ENCODE assay signal across 8 mouse cellular contexts in genomic region chr2:173000285-173000652, GRCm38 (mm10). TPM values are rescaled to one million over a fixed set of nuclear protein-coding genes. Genes with fewer than 3 reads are reported as not detected.
DNase-seq lines count a peak whose midpoint lies in the region; ATAC-seq and TF ChIP-seq lines count a peak whose summit lies in the region.

No protein-coding gene starts in this region.

- peak; percentile 63 for DNase-seq in embryo, embryonic 10 days (ENCODE audit: low spot score)
- DNase-seq in embryo, embryonic 9.5 days (ENCODE audit: extremely low spot score): no peak
- DNase-seq in 3134 (ENCODE audit: extremely low read depth, insufficient read length, low spot score): peak; percentile 88
- DNase-seq in limb, embryonic 14.5 days (ENCODE audit: low spot score): peak; percentile 34
- no peak for DNase-seq in layer of hippocampus, adult 8-10 months (ENCODE audit: low spot score in 2 of 2)

- ATAC-seq in heart, embryonic 16.5 days (replicated peaks; ENCODE audit: extremely low read depth, insufficient read depth, low FRiP score): peak; percentile 89
- peak; percentile 82 for ATAC-seq in limb, embryonic 14.5 days (ENCODE audit: low FRiP score, low read depth)
- peak; percentile 84 for ATAC-seq in midbrain, embryonic 15.5 days (replicated peaks)

- H3K4me1 ChIP-seq in brown adipose tissue, adult 24 weeks (ENCODE audit: control insufficient read depth, insufficient read depth, insufficient read length, low read length): peaks cover 3% of the 10 kb centered on the region; the same call in 1 of the 2 replicates
- H3K4me1 ChIP-seq in heart, embryonic 16.5 days (ENCODE audit: control insufficient read depth, insufficient read depth, low read length): peaks cover 12% of the 10 kb centered on the region
- H3K4me1 ChIP-seq in limb, embryonic 14.5 days (ENCODE audit: control insufficient read depth, insufficient read depth, low read length): peaks cover 13% of the 10 kb centered on the region
- peaks cover 17% of the 10 kb centered on the region for H3K4me1 ChIP-seq in midbrain, embryonic 15.5 days

- no peaks in the 10 kb centered on the region for H3K9me3 ChIP-seq in heart, embryonic 16.5 days (replicated peaks; ENCODE audit: control insufficient read depth, low read length)
- H3K9me3 ChIP-seq in limb, embryonic 14.5 days (ENCODE audit: control insufficient read depth, low read length): no peaks in the 10 kb centered on the region
- H3K9me3 ChIP-seq in midbrain, embryonic 15.5 days: no peaks in the 10 kb centered on the region

- TF ChIP-seq POLR2A in limb, embryonic 14.5 days (IDR thresholded peaks at IDR 0.05; ENCODE audit: borderline replicate concordance, extremely low read depth, insufficient read depth, insufficient read length): no peak

- whole genome bisulfite sequencing in heart, embryonic 16.5 days: 0% methylated on average over 33 of the region's 42 CpGs
- WGBS in limb, embryonic 14.5 days: under 1% methylated on average over 35 of the region's 42 CpGs
- WGBS in midbrain, embryonic 15.5 days: under 1% methylated on average over 42 of the region's 42 CpGs

- peak overlapping the region; percentile 24; the same call in 1 of the 2 replicates for H3K27ac ChIP-seq in brown adipose tissue, adult 24 weeks (replicated peaks; ENCODE audit: low read depth, low read length)
- peak overlapping the region; percentile 85 for H3K27ac ChIP-seq in heart, embryonic 16.5 days (ENCODE audit: low read length)
- peak overlapping the region; percentile 88 for H3K27ac ChIP-seq in limb, embryonic 14.5 days (replicated peaks; ENCODE audit: low read depth, low read length)
- peak overlapping the region; percentile 86 for H3K27ac ChIP-seq in midbrain, embryonic 15.5 days

- peak overlapping the region; percentile 73 for H3K4me3 ChIP-seq in brown adipose tissue, adult 24 weeks (ENCODE audit: insufficient read depth, low read depth, low read length)
- H3K4me3 ChIP-seq in heart, embryonic 16.5 days (ENCODE audit: low read length): peak overlapping the region; percentile 96
- peak overlapping the region; percentile 88 for H3K4me3 ChIP-seq in limb, embryonic 14.5 days (replicated peaks; ENCODE audit: low read length)
- peak overlapping the region; percentile 91 for H3K4me3 ChIP-seq in midbrain, embryonic 15.5 days

- H3K27me3 ChIP-seq in heart, embryonic 16.5 days (ENCODE audit: control insufficient read depth, insufficient read depth, low read length): no peaks in the 10 kb centered on the region
- H3K27me3 ChIP-seq in limb, embryonic 14.5 days (ENCODE audit: control insufficient read depth, insufficient read depth, low read length): no peaks in the 10 kb centered on the region
- H3K27me3 ChIP-seq in midbrain, embryonic 15.5 days (replicated peaks): 0 out of 2 replicates have a peak, but pooled peaks cover 7% of the 10 kb centered on the region

- H3K4me2 ChIP-seq in heart, embryonic 16.5 days (ENCODE audit: low read depth, low read length): peak overlapping the region; percentile 88
- peak overlapping the region; percentile 87 for H3K4me2 ChIP-seq in limb, embryonic 14.5 days (replicated peaks; ENCODE audit: low read depth, low read length, severe bottlenecking)
- H3K4me2 ChIP-seq in midbrain, embryonic 15.5 days: peak overlapping the region; percentile 76

- peak overlapping the region; percentile 93 for H3K9ac ChIP-seq in heart, embryonic 16.5 days (ENCODE audit: low read length)
- peak overlapping the region; percentile 96 for H3K9ac ChIP-seq in limb, embryonic 14.5 days (ENCODE audit: low read depth, low read length, severe bottlenecking)
- peak overlapping the region; percentile 86 for H3K9ac ChIP-seq in midbrain, embryonic 15.5 days

- H3K36me3 ChIP-seq in heart, embryonic 16.5 days (ENCODE audit: control insufficient read depth, insufficient read depth): peaks cover 22% of the 10 kb centered on the region
- peaks cover 34% of the 10 kb centered on the region for H3K36me3 ChIP-seq in limb, embryonic 14.5 days (ENCODE audit: control insufficient read depth, insufficient read depth, low read length)
- H3K36me3 ChIP-seq in midbrain, embryonic 15.5 days (replicated peaks): peaks cover 23% of the 10 kb centered on the region

RNA-seq across cellular contexts. Expression of gene Rae1, which starts 0.4 kb away (rescaled TPM):
- polyA plus RNA-seq in brown adipose tissue, adult 24 weeks (2012; ENCODE audit: insufficient read depth, insufficient read length, missing spikeins): 25.9 and 34.4 TPM in 2 replicates
- 95.8 and 103 TPM in 2 replicates for polyA plus RNA-seq in heart, embryonic 16.5 days (2015; fragmentation: Nextera tagmentation; extraction: Ambion mirVana)
- polyA plus RNA-seq in limb, embryonic 14.5 days (2012; rRNA removed): 123 and 129 TPM in 2 replicates
- 130 TPM in 2 replicates for polyA plus RNA-seq in limb, embryonic 14.5 days (2014; fragmentation: Nextera tagmentation; extraction: Ambion mirVana)
- polyA plus RNA-seq in midbrain, embryonic 15.5 days (2015; fragmentation: Nextera tagmentation; extraction: Ambion mirVana): 118 and 126 TPM in 2 replicates
- total RNA-seq in layer of hippocampus, adult 8-10 months (2022): 10 to 100 TPM; 77.5 to 82.0 (median 79.3) TPM

RNA-seq across cellular contexts. Expression of gene Rbm38, which starts 20.0 kb away (rescaled TPM):
- 13.5 and 14.5 TPM in 2 replicates for polyA plus RNA-seq in brown adipose tissue, adult 24 weeks (2012; ENCODE audit: insufficient read depth, insufficient read length, missing spikeins)
- 130 and 146 TPM in 2 replicates for polyA plus RNA-seq in heart, embryonic 16.5 days (2015; fragmentation: Nextera tagmentation; extraction: Ambion mirVana)
- 63.5 and 99.1 TPM in 2 replicates for polyA plus RNA-seq in limb, embryonic 14.5 days (2012; rRNA removed)
- 31.0 and 32.3 TPM in 2 replicates for polyA plus RNA-seq in limb, embryonic 14.5 days (2014; fragmentation: Nextera tagmentation; extraction: Ambion mirVana)
- polyA plus RNA-seq in midbrain, embryonic 15.5 days (2015; fragmentation: Nextera tagmentation; extraction: Ambion mirVana): 13.8 and 16.3 TPM in 2 replicates
- 1 to 10 TPM; 3.1 to 6.3 (median 4.6) TPM for total RNA-seq in layer of hippocampus, adult 8-10 months (2022)

RNA-seq across cellular contexts. Expression of gene Spo11, which starts 22.8 kb away (rescaled TPM):
- not detected in 2 replicates for polyA plus RNA-seq in brown adipose tissue, adult 24 weeks (2012; ENCODE audit: insufficient read depth, insufficient read length, missing spikeins)
- 0.69 and 1.6 TPM in 2 replicates for polyA plus RNA-seq in heart, embryonic 16.5 days (2015; fragmentation: Nextera tagmentation; extraction: Ambion mirVana)
- 3.2 TPM in 2 replicates for polyA plus RNA-seq in limb, embryonic 14.5 days (2012; rRNA removed)
- polyA plus RNA-seq in limb, embryonic 14.5 days (2014; fragmentation: Nextera tagmentation; extraction: Ambion mirVana): 2.2 and 2.5 TPM in 2 replicates
- 1.4 TPM in 2 replicates for polyA plus RNA-seq in midbrain, embryonic 15.5 days (2015; fragmentation: Nextera tagmentation; extraction: Ambion mirVana)
- under 1 TPM in 3 of 4 experiments, not detected in 1; 0.14 to 0.56 (median 0.14) TPM for total RNA-seq in layer of hippocampus, adult 8-10 months (2022)

Comparison
In these comparisons a context has a peak if more than half of its experiments do, and no peak if none do; other contexts are left out.
1. DNase-seq: peak in embryo, embryonic 10 days (single experiment), 3134 (single experiment) and limb, embryonic 14.5 days (single experiment); none in embryo, embryonic 9.5 days (single experiment) and layer of hippocampus, adult 8-10 months (0 of 2).
2. H3K27ac ChIP-seq: peak in every context shown above with its lines; median percentile 88 in limb, embryonic 14.5 days; 86 in midbrain, embryonic 15.5 days; 85 in heart, embryonic 16.5 days; 24 in brown adipose tissue, adult 24 weeks.
3. Peak in every context shown above with its lines, with median percentiles within 50 percentile points of each other: H3K4me3 ChIP-seq, ATAC-seq, H3K4me2 ChIP-seq and H3K9ac ChIP-seq.